Mouse (Mus musculus) thymus, adult 18-20 months (tissue): ENCODE results near the gene Ambn.
"Not testable (repeated sequence)": the region's sequence is repeated elsewhere in the genome, so short reads cannot be mapped to it uniquely, and the experiment has no call there.

ENCODE experiments used
- DNase-seq, 2 experiments: peaks; one replicate each; pipeline ENCODE4 v3.0.0; 2022; ENCODE audit warnings: mixed read lengths in 2 of 2

Gene Ambn

GRCm38 (mm10) chr5:88455691-88456090 lies at the start of gene Ambn:
Gene Ambn (plus strand): TSS chr5:88455991.
- DNase-seq, result no peak

- no peak for DNase-seq
These were observed 35.3 kb upstream of the Ambn start for GRCm38 (mm10) chr5:88420319-88421065.

- DNase-seq, result not testable (repeated sequence)
These were observed 30.9 kb upstream of the Ambn start for GRCm38 (mm10) chr5:88424892-88425291.

GRCm38 (mm10) chr5:88426753-88427152 lies 29.0 kb upstream of the Ambn start:
- DNase-seq, result no peak

GRCm38 (mm10) chr5:88467471-88467870 lies 11.7 kb downstream of the Ambn start:
- DNase-seq, result no peak

- no peak for DNase-seq
These were observed 13.3 kb downstream of the Ambn start for GRCm38 (mm10) chr5:88468807-88469704.

GRCm38 (mm10) chr5:88487675-88488074 lies 31.9 kb downstream of the Ambn start, which contains the start of gene Enam:
Gene Enam (plus strand): TSS chr5:88487975.
- no peak for DNase-seq

GRCm38 (mm10) chr5:88489004-88489403 lies 33.2 kb downstream of the Ambn start:
- no peak for DNase-seq

- DNase-seq, result no peak
These were observed 35.3 kb downstream of the Ambn start for GRCm38 (mm10) chr5:88491111-88491510.

GRCm38 (mm10) chr5:88499781-88500180 lies 44.0 kb downstream of the Ambn start:
- DNase-seq, result no peak

GRCm38 (mm10) chr5:88508555-88508954 lies 52.8 kb downstream of the Ambn start:
- DNase-seq, result no peak

- no peak for DNase-seq
These were observed 53.2 kb downstream of the Ambn start for GRCm38 (mm10) chr5:88508990-88509389.
